Mouse (Mus musculus) granulocyte monocyte progenitor cell, adult 5-6 weeks (primary cell): ENCODE measurements around the gene Hspb9. TPM values are rescaled to one million over a fixed set of nuclear protein-coding genes. Genes with fewer than 3 reads are reported as not detected.
A peak's percentile ranks its signal among the peaks of the same experiment; 100 is the strongest.

ENCODE experiments used
- ATAC-seq: replicated peaks from 2 replicates; pipeline ENCODE4 v1.8.0; 2016; ENCODE audit warnings: mild to moderate bottlenecking, moderate TSS enrichment, inconsistent platforms; ENCODE audit not compliant: poor library complexity, severe bottlenecking
- total RNA-seq, 2 experiments: library from RNA; stranded (forward) in 1 of 2; stranded (reverse) in 1 of 2; fragments of 200-712, 200-1000 nt in 1 of 2; fragments of >200 nt in 1 of 2; fragmentation: Nextera tagmentation in 1 of 2; gene quantifications; 2 replicates each; pipeline ENCODE4 v1.2.3; 2014 to 2017

Gene Hspb9
- total RNA-seq, 2 experiments from 2014 or later, result not detected

- no peak for ATAC-seq
These were observed 43.9 kb downstream of the Hspb9 start for GRCm38 (mm10) chr11:100757566-100757965.

DNA sequence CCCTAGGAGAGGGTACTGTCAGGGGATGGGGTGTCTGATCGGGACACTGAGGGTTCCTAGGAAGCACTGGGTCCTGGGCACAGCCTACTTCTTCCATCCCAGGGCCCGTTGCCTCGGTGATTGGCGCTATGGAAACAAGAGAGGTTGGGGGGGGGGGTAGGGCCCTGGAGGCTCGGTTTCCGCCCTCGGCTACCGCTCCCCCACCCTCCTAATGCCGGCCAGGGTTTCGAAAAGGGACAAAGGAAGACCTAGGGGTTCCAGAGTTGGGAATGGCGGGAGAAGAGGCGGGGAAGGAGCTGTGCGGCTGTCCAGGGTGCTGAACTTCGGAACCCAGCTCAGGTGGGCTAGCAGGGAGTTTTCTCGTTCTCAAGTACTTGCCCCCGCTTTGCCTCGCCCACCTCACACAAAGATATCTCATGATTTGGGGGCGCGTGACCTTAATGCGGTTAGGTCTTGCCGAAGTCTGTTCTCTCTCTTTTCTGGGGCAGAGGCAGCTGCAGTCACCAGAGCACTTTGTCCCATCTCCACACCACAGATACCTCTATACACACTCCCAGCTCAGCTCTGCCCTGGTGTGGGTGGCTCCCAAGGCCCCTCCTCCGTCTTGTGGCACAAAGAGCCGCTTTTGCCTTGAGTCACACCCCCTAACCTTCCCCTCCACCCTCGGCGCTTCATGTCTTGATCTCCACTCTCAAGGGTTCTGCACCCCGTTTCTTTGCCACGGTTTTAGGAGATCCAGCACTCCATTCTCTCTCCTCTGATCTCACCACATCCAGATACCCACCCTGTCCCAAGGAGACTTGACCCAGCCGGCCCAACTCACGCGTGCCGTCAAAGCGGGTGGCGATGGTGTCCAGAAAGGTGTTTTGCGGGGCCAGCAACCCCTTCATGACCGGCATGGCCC, 45.3 kb downstream of the Hspb9 start:
- peak; percentile 17; the same call in 1 of the 2 replicates for ATAC-seq

GRCm38 (mm10) chr11:100759611-100760233, 46.1 kb downstream of the Hspb9 start, which contains the start of gene Kcnh4:
Gene Kcnh4, minus strand, starts transcription at chr11:100759942.
- peak; percentile 63 for ATAC-seq

GRCm38 (mm10) chr11:100761547-100762045, 47.9 kb downstream of the Hspb9 start:
- peak; percentile 76 for ATAC-seq

- no peak for ATAC-seq
These were observed 49.2 kb downstream of the Hspb9 start, which contains the start of gene Hcrt for GRCm38 (mm10) chr11:100762831-100763230. Gene Hcrt, minus strand, starts transcription at chr11:100762931.

Other genes starting within 250 kb of the Hspb9 start
- 7.0 and 10.1 TPM in 2 replicates for gene Klhl11, start 241.1 kb upstream of the Hspb9 start, total RNA-seq (2014; fragmentation: Nextera tagmentation)
- gene Klhl11, start 241.1 kb upstream of the Hspb9 start, total RNA-seq (2017), result 16.7 and 21.3 TPM in 2 replicates
- gene Acly, start 185.8 kb upstream of the Hspb9 start, total RNA-seq (2014; fragmentation: Nextera tagmentation), result 93.5 and 98.0 TPM in 2 replicates
- gene Acly, start 185.8 kb upstream of the Hspb9 start, total RNA-seq (2017), result 101 and 107 TPM in 2 replicates
- 3.7 TPM in 1 of 2 replicates, not detected in the other for gene Ttc25, start 168.2 kb upstream of the Hspb9 start, total RNA-seq (2014; fragmentation: Nextera tagmentation)
- gene Ttc25, start 168.2 kb upstream of the Hspb9 start, total RNA-seq (2017), result 0.31 TPM in 1 of 2 replicates, not detected in the other
- 27.9 and 31.0 TPM in 2 replicates for gene Cnp, start 138.9 kb upstream of the Hspb9 start, total RNA-seq (2014; fragmentation: Nextera tagmentation)
- gene Cnp, start 138.9 kb upstream of the Hspb9 start, total RNA-seq (2017), result 16.2 and 20.9 TPM in 2 replicates
- gene Nkiras2, start 94.6 kb upstream of the Hspb9 start, total RNA-seq (2014; fragmentation: Nextera tagmentation), result 30.0 and 34.2 TPM in 2 replicates
- gene Nkiras2, start 94.6 kb upstream of the Hspb9 start, total RNA-seq (2017), result 14.2 and 16.9 TPM in 2 replicates
- gene Dnajc7, start 93.7 kb upstream of the Hspb9 start, total RNA-seq (2014; fragmentation: Nextera tagmentation), result 80.5 and 129 TPM in 2 replicates
- gene Dnajc7, start 93.7 kb upstream of the Hspb9 start, total RNA-seq (2017), result 90.1 and 115 TPM in 2 replicates
- gene Zfp385c, start 21.4 kb upstream of the Hspb9 start, total RNA-seq (2014; fragmentation: Nextera tagmentation), result not detected in 2 replicates
- 0.26 TPM in 1 of 2 replicates, not detected in the other for gene Zfp385c, start 21.4 kb upstream of the Hspb9 start, total RNA-seq (2017)
- gene Dhx58, start 9.6 kb upstream of the Hspb9 start, total RNA-seq (2014; fragmentation: Nextera tagmentation), result 4.7 and 13.9 TPM in 2 replicates
- 8.2 and 17.3 TPM in 2 replicates for gene Dhx58, start 9.6 kb upstream of the Hspb9 start, total RNA-seq (2017)
- 50.0 and 54.4 TPM in 2 replicates for gene Kat2a, start 1.4 kb upstream of the Hspb9 start, total RNA-seq (2014; fragmentation: Nextera tagmentation)
- 26.0 and 34.5 TPM in 2 replicates for gene Kat2a, start 1.4 kb upstream of the Hspb9 start, total RNA-seq (2017)
- 116 and 132 TPM in 2 replicates for gene Rab5c, start 24.4 kb downstream of the Hspb9 start, total RNA-seq (2014; fragmentation: Nextera tagmentation)
- gene Rab5c, start 24.4 kb downstream of the Hspb9 start, total RNA-seq (2017), result 103 and 113 TPM in 2 replicates
- gene Kcnh4, start 46.1 kb downstream of the Hspb9 start, total RNA-seq (2014; fragmentation: Nextera tagmentation), result not detected in 2 replicates
- gene Kcnh4, start 46.1 kb downstream of the Hspb9 start, total RNA-seq (2017), result not detected in 2 replicates
- gene Hcrt, start 49.1 kb downstream of the Hspb9 start, total RNA-seq (2014; fragmentation: Nextera tagmentation), result not detected in 2 replicates
- gene Hcrt, start 49.1 kb downstream of the Hspb9 start, total RNA-seq (2017), result not detected in 2 replicates
- gene Ghdc, start 57.1 kb downstream of the Hspb9 start, total RNA-seq (2014; fragmentation: Nextera tagmentation), result 1.8 and 1.9 TPM in 2 replicates
- 3.1 and 3.4 TPM in 2 replicates for gene Ghdc, start 57.1 kb downstream of the Hspb9 start, total RNA-seq (2017)
- gene Stat5b, start 136.9 kb downstream of the Hspb9 start, total RNA-seq (2014; fragmentation: Nextera tagmentation), result 35.5 and 40.5 TPM in 2 replicates
- gene Stat5b, start 136.9 kb downstream of the Hspb9 start, total RNA-seq (2017), result 36.8 and 37.1 TPM in 2 replicates
- 33.7 and 36.6 TPM in 2 replicates for gene Stat5a, start 145.5 kb downstream of the Hspb9 start, total RNA-seq (2014; fragmentation: Nextera tagmentation)
- gene Stat5a, start 145.5 kb downstream of the Hspb9 start, total RNA-seq (2017), result 28.9 and 29.0 TPM in 2 replicates
- 51.6 and 54.7 TPM in 2 replicates for gene Stat3, start 225.7 kb downstream of the Hspb9 start, total RNA-seq (2014; fragmentation: Nextera tagmentation)
- gene Stat3, start 225.7 kb downstream of the Hspb9 start, total RNA-seq (2017), result 52.1 and 80.7 TPM in 2 replicates